Mouse (Mus musculus): ENCODE data around the gene Zfp91.

GRCm38 (mm10) chr19:12787721-12788120 lies 8.2 kb downstream of the Zfp91 start:
- TF ChIP-seq TAL1 (IDR thresholded peaks at IDR 0.05; ENCODE audit: low read length) (no peak), GATA1 (IDR thresholded peaks at IDR 0.05; ENCODE audit: low read length) (no peak)

Measured in erythroblast, embryonic 14.5 days (primary cell).